Mouse (Mus musculus) spleen, adult 2 months (tissue): ENCODE measurements around the gene Mbnl1. TPM values are rescaled to one million over a fixed set of nuclear protein-coding genes. Genes with fewer than 3 reads are reported as not detected.
A peak's percentile ranks its signal among the peaks of the same experiment; 100 is the strongest.

Experiments
- DNase-seq, 2 experiments: peaks; one replicate each; pipeline versions ENCODE4 v3.0.0 to v3.0.0-alpha.2; 2012 to 2021; ENCODE audit warnings: low spot score in 2 of 2, low read depth in 1 of 2
- H3K27ac ChIP-seq: fragments of 200-500 bp; 2 replicates; pipeline ENCODE4 v1.5.1; 2012; ENCODE audit warnings: low read length, inconsistent platforms; ENCODE audit not compliant: insufficient read depth
- H3K27me3 ChIP-seq: fragments of 200-500 bp; 2 replicates; pipeline ENCODE4 v1.6.1; 2012; ENCODE audit warnings: mild to moderate bottlenecking, moderate library complexity, low read length, inconsistent platforms; ENCODE audit not compliant: control insufficient read depth, insufficient read depth
- H3K36me3 ChIP-seq: fragments of 200-500 bp; 2 replicates; pipeline ENCODE4 v1.6.1; 2012; ENCODE audit warnings: mild to moderate bottlenecking, low read length, inconsistent platforms; ENCODE audit not compliant: control insufficient read depth, insufficient read depth
- H3K4me1 ChIP-seq: fragments of 200-500 bp; 2 replicates; pipeline ENCODE4 v1.6.1; 2011; ENCODE audit warnings: inconsistent platforms; ENCODE audit not compliant: control insufficient read depth, insufficient read depth, insufficient read length
- H3K4me3 ChIP-seq: fragments of 200-500 bp; 2 replicates; pipeline ENCODE4 v1.5.1; 2011; ENCODE audit warnings: mild to moderate bottlenecking, inconsistent platforms; ENCODE audit not compliant: insufficient read depth, insufficient read length; ENCODE audit errors: extremely low read depth
- CTCF ChIP-seq: fragments of 200-500 bp; IDR thresholded peaks from 2 replicates; pipeline ENCODE4 v1.5.1; 2011; ENCODE audit warnings: mild to moderate bottlenecking, inconsistent platforms; ENCODE audit not compliant: insufficient read depth, insufficient read length, insufficient replicate concordance; ENCODE audit errors: extremely low read depth
- POLR2A ChIP-seq: fragments of 200-500 bp; IDR thresholded peaks from 2 replicates; pipeline ENCODE4 v1.6.1; 2011; ENCODE audit warnings: low read depth, low read length, inconsistent platforms
- WGBS: fragments of 180-500 bp; shearing (Covaris S2); methylation state at CpG from one replicate; pipeline ENCODE4 v1.1.7; 2018; 5-methylcytosine and 5-hydroxymethylcytosine counted together
- polyA plus RNA-seq: library from polyadenylated mRNA; depleted of rRNA; stranded (reverse); fragments of >200 nt; gene quantifications from 2 replicates; pipeline ENCODE4 v1.2.3, GENCODE M21; 2012

Gene Mbnl1
- polyA plus RNA-seq, 1 experiment = 159 TPM

GRCm38 (mm10) chr3:60568801-60569568 is 96.4 kb downstream of the Mbnl1 start:
- 73% methylated on average over 6 of the region's 6 CpGs for WGBS
- H3K27ac ChIP-seq = 0 out of 2 replicates have a peak overlapping the region, but pooled peaks have one; percentile 32
- DNase-seq = no peak
- peaks cover 16% of the 10 kb centered on the region for H3K4me1 ChIP-seq
- H3K36me3 ChIP-seq = peaks cover 5% of the 10 kb centered on the region
- no peaks in the 10 kb centered on the region for H3K27me3 ChIP-seq
- H3K4me3 ChIP-seq = no peak overlapping the region
- TF ChIP-seq POLR2A (no peak), CTCF (no peak)

GRCm38 (mm10) chr3:60569781-60570180 is 97.2 kb downstream of the Mbnl1 start:
- TF ChIP-seq CTCF (no peak), POLR2A (no peak)
- Histone ChIP-seq H3K4me3 (no peak overlapping the region), H3K27me3 (no peaks in the 10 kb centered on the region), H3K4me1 (peaks cover 21% of the 10 kb centered on the region), H3K27ac (no peak overlapping the region), H3K36me3 (peaks cover 5% of the 10 kb centered on the region)
- 75% methylated on average over 2 of the region's 2 CpGs for WGBS
- DNase-seq = no peak

- peaks cover 5% of the 10 kb centered on the region for H3K36me3 ChIP-seq
- H3K27me3 ChIP-seq = no peaks in the 10 kb centered on the region
- H3K4me3 ChIP-seq = no peak overlapping the region
- H3K27ac ChIP-seq = peak overlapping the region; percentile 38; the same call in 1 of the 2 replicates
- 44% methylated on average over 5 of the region's 5 CpGs for WGBS
- no peak for DNase-seq
- no peak for TF ChIP-seq POLR2A
- TF ChIP-seq CTCF = no peak
- peaks cover 19% of the 10 kb centered on the region for H3K4me1 ChIP-seq
Measured at GRCm38 (mm10) chr3:60570491-60571022, 97.9 kb downstream of the Mbnl1 start.

GRCm38 (mm10) chr3:60571493-60571892 is 98.9 kb downstream of the Mbnl1 start:
- WGBS = 88% methylated on average over 1 of the region's 1 CpGs
- no peak overlapping the region for H3K27ac ChIP-seq
- peaks cover 22% of the 10 kb centered on the region for H3K4me1 ChIP-seq
- H3K4me3 ChIP-seq = no peak overlapping the region
- DNase-seq = no peak
- peaks cover 2% of the 10 kb centered on the region; the same call in 1 of the 2 replicates for H3K36me3 ChIP-seq
- TF ChIP-seq POLR2A (no peak), CTCF (no peak)
- no peaks in the 10 kb centered on the region for H3K27me3 ChIP-seq

GRCm38 (mm10) chr3:60574199-60574598 is 101.6 kb downstream of the Mbnl1 start:
- DNase-seq = no peak
- H3K27ac ChIP-seq = no peak overlapping the region; the same call in 1 of the 2 replicates
- 67% methylated on average over 9 of the region's 9 CpGs for WGBS
- H3K36me3 ChIP-seq = peaks cover 2% of the 10 kb centered on the region; the same call in 1 of the 2 replicates
- no peak overlapping the region; the same call in 1 of the 2 replicates for H3K4me3 ChIP-seq
- peaks cover 23% of the 10 kb centered on the region for H3K4me1 ChIP-seq
- H3K27me3 ChIP-seq = no peaks in the 10 kb centered on the region
- TF ChIP-seq POLR2A = no peak
- no peak for TF ChIP-seq CTCF

- WGBS = 88% methylated on average over 4 of the region's 4 CpGs
- no peak for DNase-seq
- no peaks in the 10 kb centered on the region; the same call in 1 of the 2 replicates for H3K36me3 ChIP-seq
- no peaks in the 10 kb centered on the region for H3K27me3 ChIP-seq
- H3K4me1 ChIP-seq = peaks cover 27% of the 10 kb centered on the region
- TF ChIP-seq CTCF = no peak
- TF ChIP-seq POLR2A = no peak
- no peak overlapping the region for H3K4me3 ChIP-seq
- no peak overlapping the region for H3K27ac ChIP-seq
Measured at GRCm38 (mm10) chr3:60574849-60575524, 102.4 kb downstream of the Mbnl1 start.

- DNase-seq = no peak
- Histone ChIP-seq H3K4me1 (peaks cover 32% of the 10 kb centered on the region), H3K4me3 (no peak overlapping the region), H3K27me3 (no peaks in the 10 kb centered on the region), H3K27ac (no peak overlapping the region; the same call in 1 of the 2 replicates), H3K36me3 (no peaks in the 10 kb centered on the region; the same call in 1 of the 2 replicates)
- TF ChIP-seq CTCF (no peak), POLR2A (no peak)
- 8% methylated on average over 2 of the region's 2 CpGs for WGBS
Measured at GRCm38 (mm10) chr3:60575945-60576344, 103.3 kb downstream of the Mbnl1 start.
